11 mouse cellular contexts compared by ENCODE assay signal in the genomic region with DNA sequence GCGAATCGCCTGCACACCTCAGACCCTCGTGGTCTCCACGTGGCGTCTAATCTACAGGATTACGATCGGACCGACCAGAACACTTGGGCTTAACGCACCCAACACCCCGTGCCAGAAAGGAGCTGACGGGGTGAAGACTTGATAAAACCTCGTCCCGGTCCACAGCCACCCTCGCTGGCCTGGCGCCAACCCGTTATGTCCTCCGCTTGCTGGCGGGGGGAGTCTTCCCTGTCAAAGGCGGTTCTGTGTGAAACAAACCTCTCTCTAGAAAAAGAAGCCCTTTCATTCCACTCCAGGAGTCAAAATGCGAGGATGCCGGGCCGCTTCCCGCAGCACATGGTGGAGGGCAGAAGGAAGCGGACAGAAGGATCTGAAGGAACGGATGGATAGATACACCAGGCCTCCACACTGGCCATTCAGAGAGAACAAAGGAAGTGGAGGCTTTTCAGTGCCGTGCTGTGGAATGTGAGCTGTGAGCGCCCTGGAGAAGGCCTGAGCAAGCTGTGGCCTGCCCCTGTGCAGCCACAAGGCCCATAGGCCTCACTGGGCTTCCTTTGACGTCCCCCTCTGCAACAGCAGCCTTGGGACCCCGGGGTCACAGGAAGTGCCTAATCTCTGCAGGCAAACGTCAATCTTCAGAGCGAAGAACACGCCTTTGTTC.
DNase-seq lines count a peak whose midpoint lies in the region; ATAC-seq and TF ChIP-seq lines count a peak whose summit lies in the region.
"Had no signal": no experiment of that assay in that cellular context is flagged by ENCODE, and none has a peak within 500 bp of the region (broad histone marks: within the 10 kb centered on the region; RNA-seq: fewer than 3 reads in every experiment).

No protein-coding gene starts in this region.

- H3K9ac ChIP-seq in heart, embryonic 11.5 days (ENCODE audit: low read depth, low read length): no peak overlapping the region
- no peak overlapping the region for H3K9ac ChIP-seq in limb, embryonic 11.5 days (ENCODE audit: low read length)

- intact Hi-C loops in heart, postnatal 25 days (cut with DNase I): no loop called here

- H3K36me3 ChIP-seq in heart, embryonic 11.5 days (ENCODE audit: control insufficient read depth, insufficient read depth, low read length): no peaks in the 10 kb centered on the region
- no peaks in the 10 kb centered on the region for H3K36me3 ChIP-seq in limb, embryonic 11.5 days (ENCODE audit: control insufficient read depth, insufficient read depth, low read length)

- no peak overlapping the region for H3K4me2 ChIP-seq in heart, embryonic 11.5 days
- no peak overlapping the region for H3K4me2 ChIP-seq in limb, embryonic 11.5 days (ENCODE audit: low read depth, severe bottlenecking)

- no peaks in the 10 kb centered on the region for H3K27me3 ChIP-seq in heart, embryonic 11.5 days (ENCODE audit: control insufficient read depth, insufficient read depth, low read length)
- no peaks in the 10 kb centered on the region for H3K27me3 ChIP-seq in limb, embryonic 11.5 days (ENCODE audit: control insufficient read depth, insufficient read depth, low read length)

- peak overlapping the region; percentile 51; the same call in 1 of the 2 replicates for H3K27ac ChIP-seq in heart, embryonic 11.5 days (ENCODE audit: low read depth, low read length)
- H3K27ac ChIP-seq in limb, embryonic 11.5 days (replicated peaks; ENCODE audit: low read depth, low read length): no peak overlapping the region; the same call in 1 of the 2 replicates
- H3K27ac ChIP-seq: kidney, postnatal 0 days had no signal

- no peaks in the 10 kb centered on the region for H3K9me3 ChIP-seq in heart, embryonic 11.5 days (replicated peaks; ENCODE audit: control insufficient read depth, low read length)
- no peaks in the 10 kb centered on the region for H3K9me3 ChIP-seq in limb, embryonic 11.5 days (ENCODE audit: control insufficient read depth, low read length)

- peaks cover 8% of the 10 kb centered on the region; the same call in 1 of the 2 replicates for H3K4me1 ChIP-seq in heart, embryonic 11.5 days (ENCODE audit: control insufficient read depth, insufficient read depth, low read length)
- peaks cover 15% of the 10 kb centered on the region for H3K4me1 ChIP-seq in limb, embryonic 11.5 days (ENCODE audit: control insufficient read depth, insufficient read depth, low read length)
- H3K4me1 ChIP-seq in lung, adult 2 months (ENCODE audit: control insufficient read depth, insufficient read depth, low read length): no peaks in the 10 kb centered on the region

- 70% methylated on average over 32 of the region's 32 CpGs for WGBS in heart, embryonic 11.5 days (ENCODE audit: insufficient replicate concordance)
- 84% methylated on average over 32 of the region's 32 CpGs for WGBS in limb, embryonic 11.5 days
- 80% methylated on average over 32 of the region's 32 CpGs for WGBS in lung, adult 2 months

- ATAC-seq in heart, embryonic 11.5 days (replicated peaks; ENCODE audit: insufficient number of reproducible peaks, low FRiP score, low TSS enrichment): peak; percentile 52; the same call in 1 of the 2 replicates
- ATAC-seq in limb, embryonic 11.5 days (ENCODE audit: insufficient number of reproducible peaks, low FRiP score, low TSS enrichment, low read depth): no peak

- no peak overlapping the region for H3K4me3 ChIP-seq in heart, embryonic 11.5 days (ENCODE audit: low read depth, low read length)
- no peak overlapping the region for H3K4me3 ChIP-seq in limb, embryonic 11.5 days (ENCODE audit: low read depth, low read length)
- no peak overlapping the region for H3K4me3 ChIP-seq in lung, adult 2 months (replicated peaks; ENCODE audit: extremely low read depth, low read depth, low read length)
- H3K4me3 ChIP-seq: erythroblast, embryonic 14.5 days had no signal

- TF ChIP-seq POLR2A in lung, adult 2 months (IDR thresholded peaks at IDR 0.05; ENCODE audit: borderline replicate concordance, extremely low read depth, low read depth, low read length): no peak

- no peak for DNase-seq in heart, postnatal 25 days (ENCODE audit: low spot score)
- DNase-seq in urinary bladder, adult 18-20 months (ENCODE audit: low spot score in 2 of 2): peak; percentile 21 to 26
- no peak for DNase-seq in urinary bladder, postnatal 25 days (ENCODE audit: low spot score)
- DNase-seq in limb, embryonic 11.5 days (ENCODE audit: low spot score): peak; percentile 42
- DNase-seq in testis, postnatal 14 days (ENCODE audit: low spot score): peak; percentile 48
- DNase-seq in lung, adult 2 months: no peak
- DNase-seq in layer of hippocampus, postnatal 14 days (ENCODE audit: low spot score in 2 of 2): no peak
- DNase-seq: adrenal gland, postnatal 14 days had no signal

- no peak for TF ChIP-seq CTCF in lung, adult 2 months (IDR thresholded peaks at IDR 0.05; ENCODE audit: insufficient read depth, low read length)

Comparison
In these comparisons a context has a peak if more than half of its experiments do, and no peak if none do; other contexts are left out.
1. DNase-seq: peak in urinary bladder, adult 18-20 months (2 of 2), limb, embryonic 11.5 days (single experiment) and testis, postnatal 14 days (single experiment); none in heart, postnatal 25 days (single experiment), urinary bladder, postnatal 25 days (single experiment), lung, adult 2 months (single experiment) and layer of hippocampus, postnatal 14 days (0 of 2).